7 mouse cellular contexts compared by ENCODE assay signal in genomic region chr11:88955217-88955969, GRCm38 (mm10). TPM values are rescaled to one million over a fixed set of nuclear protein-coding genes. Genes with fewer than 3 reads are reported as not detected.
DNase-seq lines count a peak whose midpoint lies in the region; ATAC-seq and TF ChIP-seq lines count a peak whose summit lies in the region.

TSS of gene Scpep1 (minus strand) at chr11:88955465.

- H3K4me2 ChIP-seq in intestine, postnatal 0 days (replicated peaks; ENCODE audit: low read depth): peak within 1 kb of the TSS; percentile 66
- H3K4me2 ChIP-seq in midbrain, embryonic 12.5 days (replicated peaks): peak within 1 kb of the TSS; percentile 58

- peak within 1 kb of the TSS; percentile 67 for H3K4me3 ChIP-seq in embryonic facial prominence, embryonic 10.5 days
- peak within 1 kb of the TSS; percentile 55 for H3K4me3 ChIP-seq in intestine, postnatal 0 days (ENCODE audit: low read depth, low read length)
- peak within 1 kb of the TSS; percentile 55 for H3K4me3 ChIP-seq in midbrain, embryonic 12.5 days
- peak within 1 kb of the TSS; percentile 63 for H3K4me3 ChIP-seq in small intestine, adult 2 months (ENCODE audit: low read depth, low read length)

- H3K9ac ChIP-seq in intestine, postnatal 0 days (ENCODE audit: low read depth, low read length): peak within 1 kb of the TSS; percentile 38; the same call in 1 of the 2 replicates
- peak within 1 kb of the TSS; percentile 57; the same call in 1 of the 2 replicates for H3K9ac ChIP-seq in midbrain, embryonic 12.5 days (replicated peaks)

- peak within 1 kb of the TSS; percentile 88 for H3K27ac ChIP-seq in embryonic facial prominence, embryonic 10.5 days (replicated peaks)
- H3K27ac ChIP-seq in intestine, postnatal 0 days (ENCODE audit: low read depth, low read length): peak within 1 kb of the TSS; percentile 76
- H3K27ac ChIP-seq in midbrain, embryonic 12.5 days (replicated peaks): peak within 1 kb of the TSS; percentile 43
- H3K27ac ChIP-seq in small intestine, adult 2 months (ENCODE audit: insufficient read depth, low read depth, low read length): peak within 1 kb of the TSS; percentile 30; the same call in 1 of the 2 replicates

- H3K9me3 ChIP-seq in embryonic facial prominence, embryonic 10.5 days: no peaks in the 10 kb centered on the region
- no peaks in the 10 kb centered on the region for H3K9me3 ChIP-seq in intestine, postnatal 0 days (ENCODE audit: control insufficient read depth)
- H3K9me3 ChIP-seq in midbrain, embryonic 12.5 days: no peaks in the 10 kb centered on the region

- DNase-seq in adrenal gland, postnatal 10 days: peak; percentile 98
- DNase-seq in embryonic facial prominence, embryonic 10.5 days (ENCODE audit: low spot score): peak; percentile 96
- peak; percentile 45 for DNase-seq in gonadal fat pad, adult 2 months (ENCODE audit: low read depth)
- DNase-seq in left cerebral cortex, postnatal 4 days: peak; percentile 97

- peaks cover 25% of the 10 kb centered on the region for H3K36me3 ChIP-seq in embryonic facial prominence, embryonic 10.5 days (replicated peaks)
- H3K36me3 ChIP-seq in intestine, postnatal 0 days (ENCODE audit: control insufficient read depth, insufficient read depth): no peaks in the 10 kb centered on the region; the same call in 1 of the 2 replicates
- 0 out of 2 replicates have a peak, but pooled peaks cover 7% of the 10 kb centered on the region for H3K36me3 ChIP-seq in midbrain, embryonic 12.5 days
- H3K36me3 ChIP-seq in small intestine, adult 2 months (ENCODE audit: control insufficient read depth, insufficient read depth, low read length): peaks cover 9% of the 10 kb centered on the region

- peak; percentile 96 for ATAC-seq in intestine, postnatal 0 days
- peak; percentile 98 for ATAC-seq in midbrain, embryonic 12.5 days (ENCODE audit: low FRiP score, low read depth)

- peak; percentile 90 for TF ChIP-seq CTCF in intestine, postnatal 0 days (IDR thresholded peaks at IDR 0.05; ENCODE audit: low read depth)
- peak; percentile 85 for TF ChIP-seq CTCF in small intestine, adult 2 months (IDR thresholded peaks at IDR 0.05; ENCODE audit: extremely low read depth, insufficient read length, insufficient replicate concordance, low read depth, low read length)

- WGBS in embryonic facial prominence, embryonic 10.5 days: 5% methylated on average over 34 of the region's 34 CpGs
- WGBS in intestine, postnatal 0 days: 4% methylated on average over 34 of the region's 34 CpGs
- 5% methylated on average over 34 of the region's 34 CpGs for WGBS in midbrain, embryonic 12.5 days
- 3% methylated on average over 34 of the region's 34 CpGs for WGBS in small intestine, adult 2 months

- peak; percentile 64; the same call in 1 of the 2 replicates for TF ChIP-seq POLR2A in small intestine, adult 2 months (IDR thresholded peaks at IDR 0.05; ENCODE audit: low read depth, low read length)

- H3K4me1 ChIP-seq in embryonic facial prominence, embryonic 10.5 days: peaks cover 23% of the 10 kb centered on the region
- H3K4me1 ChIP-seq in intestine, postnatal 0 days (replicated peaks; ENCODE audit: control insufficient read depth, insufficient read depth, low read length): no peaks in the 10 kb centered on the region
- peaks cover 19% of the 10 kb centered on the region for H3K4me1 ChIP-seq in midbrain, embryonic 12.5 days
- peaks cover 3% of the 10 kb centered on the region; the same call in 1 of the 2 replicates for H3K4me1 ChIP-seq in small intestine, adult 2 months (ENCODE audit: control insufficient read depth, insufficient read depth, insufficient read length, low read length)

- intact Hi-C loops in left cerebral cortex, postnatal 4 days (cut with DNase I): no loop called here

- H3K27me3 ChIP-seq in embryonic facial prominence, embryonic 10.5 days (replicated peaks; ENCODE audit: low read depth, poor library complexity, severe bottlenecking): no peaks in the 10 kb centered on the region
- H3K27me3 ChIP-seq in intestine, postnatal 0 days (replicated peaks; ENCODE audit: control insufficient read depth, insufficient read depth, low read length): no peaks in the 10 kb centered on the region
- H3K27me3 ChIP-seq in midbrain, embryonic 12.5 days: no peaks in the 10 kb centered on the region
- H3K27me3 ChIP-seq in small intestine, adult 2 months (ENCODE audit: control insufficient read depth, insufficient read depth, low read length): no peaks in the 10 kb centered on the region

RNA-seq across cellular contexts. Expression of gene Scpep1, which starts in this region (rescaled TPM):
- 100 to 1,000 TPM; 116 to 118 TPM for total RNA-seq in adrenal gland, postnatal 10 days (2021)
- polyA plus RNA-seq in embryonic facial prominence, embryonic 10.5 days (2016; fragmentation: Nextera tagmentation; extraction: Ambion mirVana): 72.9 and 77.2 TPM in 2 replicates
- 20.7 and 25.7 TPM in 2 replicates for polyA plus RNA-seq in gonadal fat pad, adult 2 months (2012; rRNA removed)
- polyA plus RNA-seq in intestine, postnatal 0 days (2015; fragmentation: Nextera tagmentation; extraction: Ambion mirVana): 191 and 210 TPM in 2 replicates
- total RNA-seq in left cerebral cortex, postnatal 4 days (2021): 10 to 100 TPM; 26.7 to 26.8 TPM
- 45.5 and 47.9 TPM in 2 replicates for polyA plus RNA-seq in midbrain, embryonic 12.5 days (2016; fragmentation: Nextera tagmentation; extraction: Ambion mirVana)
- polyA plus RNA-seq in small intestine, adult 2 months (2012; rRNA removed): 4.7 and 31.1 TPM in 2 replicates

Comparison
In these comparisons a context has a peak if more than half of its experiments do, and no peak if none do; other contexts are left out.
1. Peak in every context shown above with its lines: DNase-seq, ATAC-seq, H3K4me3 ChIP-seq and H3K27ac ChIP-seq.
2. RNA of gene Scpep1 (total RNA-seq): 116 to 118 TPM in adrenal gland, postnatal 10 days; 26.7 to 26.8 TPM in left cerebral cortex, postnatal 4 days; every median in the first group is over 4 times any median in the second.
3. DNase-seq: peak in every context shown above with its lines; median percentile 98 in adrenal gland, postnatal 10 days; 97 in left cerebral cortex, postnatal 4 days; 96 in embryonic facial prominence, embryonic 10.5 days; 45 in gonadal fat pad, adult 2 months.
4. H3K27ac ChIP-seq: peak in every context shown above with its lines; median percentile 88 in embryonic facial prominence, embryonic 10.5 days; 76 in intestine, postnatal 0 days; 43 in midbrain, embryonic 12.5 days; 30 in small intestine, adult 2 months.